ENCODE assay signal across 8 mouse cellular contexts in the genomic region with DNA sequence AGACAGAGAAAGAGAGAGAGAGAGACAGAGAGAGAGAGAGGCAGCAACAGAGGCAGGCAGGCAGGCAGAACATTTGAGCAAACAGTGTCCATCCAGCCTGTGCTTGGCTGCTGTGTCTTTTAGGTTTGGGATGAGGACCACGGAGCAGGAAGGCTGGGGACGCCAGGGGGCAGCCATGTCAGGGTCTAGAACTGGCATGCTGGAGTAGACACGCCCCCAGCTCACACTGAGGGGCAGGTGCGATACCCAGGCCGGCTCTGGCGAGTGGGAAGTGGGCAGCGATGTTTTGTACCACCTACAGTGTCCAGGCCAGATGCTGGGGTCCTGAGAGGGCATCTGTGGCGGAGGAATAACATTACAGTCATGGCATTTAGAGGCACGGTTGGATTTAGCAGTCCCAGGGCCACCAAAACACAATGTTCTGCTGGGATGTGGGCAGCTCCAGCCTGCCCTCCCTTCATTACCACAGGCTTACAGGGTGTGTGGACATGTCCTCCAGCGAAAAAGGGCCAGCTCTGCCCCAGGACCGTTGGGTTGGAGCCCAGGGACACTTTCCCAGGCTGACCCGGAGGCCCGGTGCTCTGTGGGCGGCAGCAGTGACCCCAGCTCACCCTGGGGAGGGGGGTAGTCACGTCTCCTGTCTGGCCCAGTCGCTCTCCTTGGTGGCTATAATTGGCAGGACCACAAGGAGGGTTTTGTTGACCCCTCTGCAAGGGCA.
DNase-seq lines count a peak whose midpoint lies in the region; ATAC-seq and TF ChIP-seq lines count a peak whose summit lies in the region.

No protein-coding gene starts in this region.

- H3K27ac ChIP-seq in embryonic facial prominence, embryonic 11.5 days (replicated peaks; ENCODE audit: low read depth, low read length): no peak overlapping the region
- no peak overlapping the region for H3K27ac ChIP-seq in kidney, postnatal 0 days
- no peak overlapping the region for H3K27ac ChIP-seq in midbrain, embryonic 16.5 days (ENCODE audit: low read length)

- H3K9ac ChIP-seq in embryonic facial prominence, embryonic 11.5 days (replicated peaks; ENCODE audit: low read length): no peak overlapping the region
- no peak overlapping the region for H3K9ac ChIP-seq in kidney, postnatal 0 days (ENCODE audit: low read depth, low read length)
- H3K9ac ChIP-seq in midbrain, embryonic 16.5 days (ENCODE audit: low read depth, low read length): no peak overlapping the region

- ATAC-seq in embryonic facial prominence, embryonic 11.5 days (replicated peaks; ENCODE audit: insufficient number of reproducible peaks, low FRiP score, low TSS enrichment, low read depth): peak; percentile 41
- ATAC-seq in kidney, postnatal 0 days (replicated peaks; ENCODE audit: low FRiP score, low read depth): peak; percentile 57
- ATAC-seq in midbrain, embryonic 16.5 days: no peak

- peak; percentile 68 for TF ChIP-seq CTCF in kidney, postnatal 0 days (IDR thresholded peaks at IDR 0.05; ENCODE audit: low read depth)

- no peaks in the 10 kb centered on the region; the same call in 1 of the 2 replicates for H3K4me1 ChIP-seq in embryonic facial prominence, embryonic 11.5 days (ENCODE audit: control insufficient read depth, insufficient read depth, low read length)
- H3K4me1 ChIP-seq in kidney, postnatal 0 days (replicated peaks; ENCODE audit: insufficient read depth, low read length): no peaks in the 10 kb centered on the region
- H3K4me1 ChIP-seq in midbrain, embryonic 16.5 days (ENCODE audit: control insufficient read depth, insufficient read depth, low read length): 0 out of 2 replicates have a peak, but pooled peaks cover 3% of the 10 kb centered on the region

- H3K4me2 ChIP-seq in embryonic facial prominence, embryonic 11.5 days (ENCODE audit: low read depth, low read length): no peak overlapping the region
- no peak overlapping the region for H3K4me2 ChIP-seq in kidney, postnatal 0 days (ENCODE audit: low read length)
- H3K4me2 ChIP-seq in midbrain, embryonic 16.5 days (ENCODE audit: low read length): 0 out of 2 replicates have a peak overlapping the region, but pooled peaks have one; percentile 16

- H3K4me3 ChIP-seq in embryonic facial prominence, embryonic 11.5 days (ENCODE audit: low read depth, low read length): no peak overlapping the region
- no peak overlapping the region for H3K4me3 ChIP-seq in kidney, postnatal 0 days (replicated peaks; ENCODE audit: low read depth, low read length)
- no peak overlapping the region for H3K4me3 ChIP-seq in midbrain, embryonic 16.5 days (ENCODE audit: low read depth, low read length)

- peak; percentile 26 for DNase-seq in kidney, adult 18-20 months
- DNase-seq in kidney, adult 11 months: no peak
- DNase-seq in ZHBTc4 (ENCODE audit: low read depth, low spot score): peak; percentile 37
- DNase-seq in embryonic facial prominence, embryonic 11.5 days (ENCODE audit: low spot score): peak; percentile 71
- peak; percentile 69 for DNase-seq in kidney, postnatal 0 days (ENCODE audit: low spot score)
- no peak for DNase-seq in natural killer cell, adult 2 months (ENCODE audit: low spot score in 2 of 2)
- no peak for DNase-seq in thymus, postnatal 36 days

- H3K9me3 ChIP-seq in embryonic facial prominence, embryonic 11.5 days (replicated peaks; ENCODE audit: control insufficient read depth, low read length): no peaks in the 10 kb centered on the region
- no peaks in the 10 kb centered on the region for H3K9me3 ChIP-seq in kidney, postnatal 0 days (replicated peaks; ENCODE audit: low read length)
- no peaks in the 10 kb centered on the region; the same call in 1 of the 2 replicates for H3K9me3 ChIP-seq in midbrain, embryonic 16.5 days (replicated peaks; ENCODE audit: control insufficient read depth, low read length, poor library complexity, severe bottlenecking)

- no peaks in the 10 kb centered on the region for H3K36me3 ChIP-seq in embryonic facial prominence, embryonic 11.5 days (replicated peaks; ENCODE audit: control insufficient read depth, insufficient read depth, low read depth, low read length)
- H3K36me3 ChIP-seq in kidney, postnatal 0 days (ENCODE audit: insufficient read depth, low read length): no peaks in the 10 kb centered on the region
- H3K36me3 ChIP-seq in midbrain, embryonic 16.5 days (ENCODE audit: control insufficient read depth, insufficient read depth, low read length): no peaks in the 10 kb centered on the region

- no peaks in the 10 kb centered on the region for H3K27me3 ChIP-seq in embryonic facial prominence, embryonic 11.5 days (ENCODE audit: control insufficient read depth, insufficient read depth, low read length)
- no peaks in the 10 kb centered on the region for H3K27me3 ChIP-seq in kidney, postnatal 0 days (ENCODE audit: insufficient read depth, low read length)
- no peaks in the 10 kb centered on the region for H3K27me3 ChIP-seq in midbrain, embryonic 16.5 days (ENCODE audit: control insufficient read depth, insufficient read depth, low read depth, low read length)

- WGBS in embryonic facial prominence, embryonic 11.5 days: 12% methylated on average over 16 of the region's 16 CpGs
- WGBS in kidney, postnatal 0 days: 29% methylated on average over 16 of the region's 16 CpGs
- 32% methylated on average over 16 of the region's 16 CpGs for WGBS in midbrain, embryonic 16.5 days

Comparison
In these comparisons a context has a peak if more than half of its experiments do, and no peak if none do; other contexts are left out.
1. DNase-seq: peak in kidney, adult 18-20 months (single experiment), ZHBTc4 (single experiment), embryonic facial prominence, embryonic 11.5 days (single experiment) and kidney, postnatal 0 days (single experiment); none in kidney, adult 11 months (single experiment), natural killer cell, adult 2 months (0 of 2) and thymus, postnatal 36 days (0 of 2).